Mouse (Mus musculus) lung, embryonic 16.5 days (tissue): ENCODE results near the gene Fam171a2. TPM values are rescaled to one million over a fixed set of nuclear protein-coding genes. Genes with fewer than 3 reads are reported as not detected.

ENCODE experiments used
- ATAC-seq: fragments of 200-750 bp; cut with Nextera tagmentation; 2 replicates; pipeline ENCODE4 v1.8.0; 2017; ENCODE audit warnings: low read depth, mild to moderate bottlenecking, moderate library complexity
- H3K27ac ChIP-seq: fragments of 300-500 bp; sonication (generic); 2 replicates; pipeline ENCODE4 v1.5.1; 2014; ENCODE audit warnings: mild to moderate bottlenecking, control low read depth, low read length
- H3K27me3 ChIP-seq: fragments of 300-500 bp; sonication (generic); 2 replicates; pipeline ENCODE4 v1.6.1; 2014; ENCODE audit warnings: low read depth, low read length, mixed read lengths; ENCODE audit not compliant: control insufficient read depth, insufficient read depth
- H3K36me3 ChIP-seq: fragments of 300-500 bp; sonication (generic); 2 replicates; pipeline ENCODE4 v1.6.1; 2014; ENCODE audit warnings: low read length; ENCODE audit not compliant: control insufficient read depth, insufficient read depth
- H3K4me1 ChIP-seq: fragments of 300-500 bp; sonication (generic); replicated peaks from 2 replicates; pipeline ENCODE4 v1.6.1; 2014; ENCODE audit warnings: low read length, mixed read lengths; ENCODE audit not compliant: control insufficient read depth, insufficient read depth
- H3K4me2 ChIP-seq: fragments of 300-500 bp; sonication (generic); 2 replicates; pipeline ENCODE4 v1.6.1; 2014; ENCODE audit warnings: low read depth, low read length, control low read depth
- H3K4me3 ChIP-seq: fragments of 300-500 bp; sonication (generic); 2 replicates; pipeline ENCODE4 v1.5.1; 2014; ENCODE audit warnings: mild to moderate bottlenecking, low read length, control low read depth
- H3K9ac ChIP-seq: fragments of 300-500 bp; sonication (generic); 2 replicates; pipeline ENCODE4 v1.6.1; 2014; ENCODE audit warnings: low read length, control low read depth
- H3K9me3 ChIP-seq: fragments of 300-500 bp; sonication (generic); 2 replicates; pipeline ENCODE4 v1.6.1; 2016; ENCODE audit warnings: low read length; ENCODE audit not compliant: control insufficient read depth
- WGBS: fragments of 180-500 bp; shearing (Covaris S2); extraction: QIAGEN DNeasy Blood & Tissue Kit; methylation state at CpG from one replicate; pipeline ENCODE4 v1.1.7; 2014; 5-methylcytosine and 5-hydroxymethylcytosine counted together
- polyA plus RNA-seq: library from polyadenylated mRNA; unstranded; fragments of >200 nt; fragmentation: Nextera tagmentation; extraction: Ambion mirVana; gene quantifications from 2 replicates; pipeline ENCODE4 v1.2.1, GENCODE M21; 2015

The Fam171a2 gene
- polyA plus RNA-seq, 1 experiment from 2014 or later, result 3.9 TPM

DNA sequence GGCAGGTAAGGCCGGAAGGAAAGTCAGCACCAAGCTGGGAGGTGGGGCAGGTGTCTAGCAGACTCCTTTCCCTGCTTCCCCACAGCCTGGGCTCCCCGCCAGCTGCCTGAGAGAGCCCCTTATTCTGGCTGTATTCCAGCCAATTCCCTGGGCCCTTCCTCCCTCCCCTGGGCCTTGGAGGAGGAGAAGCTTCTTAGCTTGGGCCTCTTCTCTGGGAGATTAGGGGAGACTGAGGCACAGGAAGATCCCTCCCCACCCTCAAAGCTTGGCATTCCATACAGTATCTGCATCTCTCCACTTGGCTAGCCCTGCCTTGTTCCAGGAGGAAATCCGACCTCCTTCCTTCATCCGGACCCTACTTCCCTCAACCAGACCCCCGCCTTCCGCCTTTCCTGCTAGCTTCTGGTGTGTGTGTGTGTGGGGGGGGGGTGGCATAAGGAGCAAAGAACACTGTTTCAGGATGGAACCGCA, 1.6 kb downstream of the Fam171a2 start:
- peak; percentile 52 for ATAC-seq
- H3K4me3 ChIP-seq, result peak overlapping the region; percentile 88
- under 1% methylated on average over 7 of the region's 7 CpGs for WGBS
- H3K27me3 ChIP-seq, result no peaks in the 10 kb centered on the region
- H3K36me3 ChIP-seq, result peaks cover 18% of the 10 kb centered on the region
- peak overlapping the region; percentile 83 for H3K4me2 ChIP-seq
- H3K9me3 ChIP-seq, result no peaks in the 10 kb centered on the region
- peak overlapping the region; percentile 98 for H3K9ac ChIP-seq
- peaks cover 42% of the 10 kb centered on the region for H3K4me1 ChIP-seq
- H3K27ac ChIP-seq, result peak overlapping the region; percentile 89

DNA sequence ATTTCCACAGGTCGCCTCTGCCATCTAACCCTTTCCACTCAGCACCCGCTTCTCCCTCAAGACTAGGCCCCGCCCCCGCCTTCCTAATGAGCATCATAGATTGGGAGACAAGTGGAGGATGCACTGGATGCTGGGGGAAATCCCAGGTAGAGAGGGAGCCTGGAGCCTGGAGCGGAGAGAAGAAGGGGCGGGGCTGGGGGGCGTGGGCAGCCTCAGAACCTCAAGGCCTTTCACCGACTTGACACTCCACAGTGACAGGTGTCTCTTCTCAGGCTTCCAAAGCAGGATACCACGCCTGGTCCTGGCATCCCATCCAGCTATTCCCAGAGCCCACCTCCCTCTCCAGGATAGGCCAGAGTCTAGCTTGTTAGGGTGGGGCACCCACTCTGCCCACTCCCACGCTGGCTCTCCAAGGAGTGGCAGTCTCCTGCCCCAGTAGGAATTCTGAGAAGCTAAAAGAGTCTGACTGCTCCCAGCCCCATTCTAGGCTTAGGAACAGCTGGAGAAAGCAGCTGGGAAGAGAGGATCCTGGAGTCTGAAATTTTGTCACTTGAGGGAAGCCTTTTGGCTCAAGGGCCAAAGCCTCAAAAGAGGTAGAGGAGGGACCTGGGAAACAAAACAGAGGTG, 2.1 kb downstream of the Fam171a2 start:
- peak overlapping the region; percentile 88; the same call in 1 of the 2 replicates for H3K4me3 ChIP-seq
- H3K27me3 ChIP-seq, result no peaks in the 10 kb centered on the region
- peaks cover 42% of the 10 kb centered on the region for H3K4me1 ChIP-seq
- H3K9ac ChIP-seq, result no peak overlapping the region
- no peaks in the 10 kb centered on the region for H3K9me3 ChIP-seq
- whole genome bisulfite sequencing, result 16% methylated on average over 10 of the region's 10 CpGs
- ATAC-seq, result peak; percentile 49
- peaks cover 18% of the 10 kb centered on the region for H3K36me3 ChIP-seq
- H3K27ac ChIP-seq, result peak overlapping the region; percentile 89
- peak overlapping the region; percentile 83 for H3K4me2 ChIP-seq

GRCm38 (mm10) chr11:102444781-102445180, 2.7 kb downstream of the Fam171a2 start:
- H3K9me3 ChIP-seq, result no peaks in the 10 kb centered on the region
- H3K4me2 ChIP-seq, result no peak overlapping the region
- ATAC-seq, result no peak
- H3K36me3 ChIP-seq, result peaks cover 23% of the 10 kb centered on the region
- no peak overlapping the region for H3K9ac ChIP-seq
- H3K4me3 ChIP-seq, result no peak overlapping the region
- H3K27ac ChIP-seq, result peak overlapping the region; percentile 89; the same call in 1 of the 2 replicates
- 15% methylated on average over 6 of the region's 6 CpGs for WGBS
- H3K4me1 ChIP-seq, result peaks cover 42% of the 10 kb centered on the region
- no peaks in the 10 kb centered on the region for H3K27me3 ChIP-seq

DNA sequence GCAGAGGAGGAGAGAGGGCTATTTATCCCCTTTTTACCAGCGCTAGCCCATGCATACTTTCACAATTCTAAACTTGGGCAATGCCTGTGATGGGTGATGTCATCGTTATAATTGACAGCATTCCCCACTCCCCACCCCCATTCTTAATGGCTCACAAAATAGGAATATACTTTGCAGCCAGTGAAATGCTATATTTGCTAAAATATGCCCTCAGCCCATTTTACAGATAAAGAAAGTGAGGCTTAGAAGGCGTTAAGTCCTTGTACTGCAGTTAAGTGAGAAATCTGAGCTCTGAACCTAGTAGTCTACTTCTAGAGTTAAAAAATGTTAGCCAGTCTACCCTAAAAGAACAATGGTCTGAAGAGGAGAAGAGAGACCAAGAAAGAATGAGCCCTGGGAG, 3.2 kb downstream of the Fam171a2 start:
- no peak for ATAC-seq
- Histone ChIP-seq H3K27ac (no peak overlapping the region), H3K4me1 (peaks cover 42% of the 10 kb centered on the region), H3K9ac (no peak overlapping the region), H3K4me2 (no peak overlapping the region), H3K4me3 (no peak overlapping the region), H3K9me3 (no peaks in the 10 kb centered on the region), H3K36me3 (peaks cover 25% of the 10 kb centered on the region), H3K27me3 (no peaks in the 10 kb centered on the region)
- 81% methylated on average over 3 of the region's 3 CpGs for whole genome bisulfite sequencing

- Histone ChIP-seq H3K36me3 (peaks cover 28% of the 10 kb centered on the region), H3K9me3 (no peaks in the 10 kb centered on the region), H3K27ac (no peak overlapping the region), H3K4me2 (no peak overlapping the region), H3K9ac (no peak overlapping the region), H3K27me3 (no peaks in the 10 kb centered on the region), H3K4me3 (no peak overlapping the region), H3K4me1 (peaks cover 39% of the 10 kb centered on the region)
- 69% methylated on average over 12 of the region's 12 CpGs for WGBS
- no peak for ATAC-seq
Observed at GRCm38 (mm10) chr11:102443740-102444139, 3.7 kb downstream of the Fam171a2 start.

- Histone ChIP-seq H3K27ac (no peak overlapping the region), H3K4me3 (no peak overlapping the region), H3K4me1 (peaks cover 42% of the 10 kb centered on the region), H3K9ac (no peak overlapping the region), H3K36me3 (peaks cover 28% of the 10 kb centered on the region), H3K4me2 (no peak overlapping the region), H3K27me3 (no peaks in the 10 kb centered on the region), H3K9me3 (no peaks in the 10 kb centered on the region)
- no peak for ATAC-seq
- 83% methylated on average over 6 of the region's 6 CpGs for WGBS
Observed at GRCm38 (mm10) chr11:102442089-102442488, 5.4 kb downstream of the Fam171a2 start.

GRCm38 (mm10) chr11:102441434-102441833, 6.0 kb downstream of the Fam171a2 start:
- no peak overlapping the region for H3K27ac ChIP-seq
- no peak overlapping the region for H3K4me3 ChIP-seq
- peaks cover 41% of the 10 kb centered on the region for H3K4me1 ChIP-seq
- H3K36me3 ChIP-seq, result peaks cover 28% of the 10 kb centered on the region
- WGBS, result 75% methylated on average over 3 of the region's 3 CpGs
- no peaks in the 10 kb centered on the region for H3K27me3 ChIP-seq
- no peaks in the 10 kb centered on the region for H3K9me3 ChIP-seq
- H3K4me2 ChIP-seq, result no peak overlapping the region
- H3K9ac ChIP-seq, result no peak overlapping the region
- no peak for ATAC-seq

- peaks cover 39% of the 10 kb centered on the region for H3K36me3 ChIP-seq
- H3K4me2 ChIP-seq, result no peak overlapping the region
- no peak overlapping the region for H3K4me3 ChIP-seq
- no peaks in the 10 kb centered on the region for H3K9me3 ChIP-seq
- no peak overlapping the region for H3K9ac ChIP-seq
- H3K27ac ChIP-seq, result no peak overlapping the region
- no peaks in the 10 kb centered on the region for H3K27me3 ChIP-seq
- ATAC-seq, result no peak
- peaks cover 31% of the 10 kb centered on the region for H3K4me1 ChIP-seq
- WGBS, result 92% methylated on average over 8 of the region's 8 CpGs
Observed at GRCm38 (mm10) chr11:102440255-102440654, 7.2 kb downstream of the Fam171a2 start.

- Histone ChIP-seq H3K9ac (no peak overlapping the region), H3K4me3 (no peak overlapping the region), H3K9me3 (no peaks in the 10 kb centered on the region), H3K36me3 (peaks cover 41% of the 10 kb centered on the region), H3K4me2 (no peak overlapping the region), H3K27ac (no peak overlapping the region), H3K27me3 (no peaks in the 10 kb centered on the region), H3K4me1 (peaks cover 23% of the 10 kb centered on the region)
- ATAC-seq, result no peak
- WGBS, result 77% methylated on average over 14 of the region's 14 CpGs
Observed at GRCm38 (mm10) chr11:102439093-102440082, 8.1 kb downstream of the Fam171a2 start.
